Mouse (Mus musculus) embryonic facial prominence, embryonic 15.5 days (tissue): ENCODE data around the gene Cachd1. TPM values are rescaled to one million over a fixed set of nuclear protein-coding genes. Genes with fewer than 3 reads are reported as not detected.

ENCODE experiments used
- ATAC-seq: fragments of 200-750 bp; cut with Nextera tagmentation; 2 replicates; pipeline ENCODE4 v1.8.0; 2017; ENCODE audit warnings: low read depth, moderate TSS enrichment; ENCODE audit not compliant: insufficient number of reproducible peaks, low FRiP score, low TSS enrichment
- H3K27ac ChIP-seq: fragments of 300-500 bp; sonication (generic); replicated peaks from 2 replicates; pipeline ENCODE4 v1.5.1; 2015; ENCODE audit warnings: mild to moderate bottlenecking, inconsistent platforms
- H3K27me3 ChIP-seq: fragments of 300-500 bp; sonication (generic); 2 replicates; pipeline ENCODE4 v1.6.1; 2015; ENCODE audit warnings: inconsistent platforms
- H3K36me3 ChIP-seq: fragments of 300-500 bp; sonication (generic); 2 replicates; pipeline ENCODE4 v1.6.1; 2015; ENCODE audit warnings: mild to moderate bottlenecking, inconsistent platforms
- H3K4me1 ChIP-seq: fragments of 300-500 bp; sonication (generic); 2 replicates; pipeline ENCODE4 v1.6.1; 2015; ENCODE audit warnings: inconsistent platforms
- H3K4me2 ChIP-seq: fragments of 300-500 bp; sonication (generic); replicated peaks from 2 replicates; pipeline ENCODE4 v1.6.1; 2015; ENCODE audit warnings: mild to moderate bottlenecking, inconsistent platforms
- H3K4me3 ChIP-seq: fragments of 300-500 bp; sonication (generic); replicated peaks from 2 replicates; pipeline ENCODE4 v1.5.1; 2015; ENCODE audit warnings: mild to moderate bottlenecking, inconsistent platforms
- H3K9ac ChIP-seq: fragments of 300-500 bp; sonication (generic); 2 replicates; pipeline ENCODE4 v1.6.1; 2015; ENCODE audit warnings: inconsistent platforms
- H3K9me3 ChIP-seq: fragments of 300-500 bp; sonication (generic); replicated peaks from 2 replicates; pipeline ENCODE4 v1.6.1; 2016; ENCODE audit warnings: inconsistent platforms
- WGBS: fragments of 180-500 bp; shearing (Covaris S2); methylation state at CpG from one replicate; pipeline ENCODE4 v1.1.7; 2015; 5-methylcytosine and 5-hydroxymethylcytosine counted together
- polyA plus RNA-seq: library from polyadenylated mRNA; unstranded; fragments of >200 nt; fragmentation: Nextera tagmentation; extraction: Ambion mirVana; gene quantifications from 2 replicates; pipeline ENCODE4 v1.2.1, GENCODE M21; 2015

Cachd1 gene
- 34.2 and 37.3 TPM in 2 replicates for polyA plus RNA-seq

DNA sequence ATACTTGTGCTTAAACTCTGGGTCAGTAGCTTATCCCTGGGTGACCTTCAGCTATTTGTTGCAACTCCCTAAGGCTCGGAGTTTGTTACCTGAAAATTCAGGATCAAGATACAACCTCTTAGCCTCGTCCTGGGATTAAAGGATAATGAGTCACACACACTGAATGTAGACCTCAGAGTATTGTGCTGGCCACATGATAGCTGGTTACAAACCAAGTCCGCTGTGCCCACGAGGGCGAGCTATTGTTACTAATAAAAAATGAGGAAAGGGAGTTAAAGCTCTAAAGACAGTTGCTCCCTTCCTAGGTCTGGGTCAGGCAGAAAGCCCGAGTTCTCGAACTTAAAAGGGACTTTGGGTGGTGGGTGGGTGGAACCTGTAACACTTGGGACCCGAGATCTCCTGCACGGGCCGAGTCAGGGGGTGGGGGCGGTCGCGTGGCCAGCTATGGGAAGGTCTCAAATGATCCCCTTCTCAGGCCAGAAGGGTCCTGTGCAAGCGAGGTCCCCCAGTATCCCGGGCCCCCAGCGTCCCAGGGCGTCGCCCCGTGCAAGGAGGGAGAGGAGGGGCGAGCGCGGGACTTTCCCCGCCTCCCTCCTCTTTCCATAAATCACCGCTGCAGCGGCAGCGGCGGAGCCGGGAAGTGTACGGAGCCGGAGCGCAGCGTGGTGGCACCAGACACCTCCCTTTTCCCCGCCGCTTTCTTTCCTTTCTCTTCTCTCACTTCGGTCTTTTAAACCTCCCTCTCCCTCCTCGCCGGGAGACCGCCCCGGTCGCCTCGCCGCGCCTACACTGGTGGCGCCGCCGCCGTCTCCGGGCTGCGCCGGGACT is at the start of gene Cachd1:
Cachd1 (plus strand) TSS at position 633 of the 828 bp plus-strand sequence.
- Histone ChIP-seq H3K4me2 (peak within 1 kb of the TSS; percentile 84), H3K9me3 (no peaks in the 10 kb centered on the region), H3K9ac (peak within 1 kb of the TSS; percentile 93), H3K4me3 (peak within 1 kb of the TSS; percentile 97), H3K4me1 (peaks cover 27% of the 10 kb centered on the region), H3K27ac (peak within 1 kb of the TSS; percentile 95), H3K27me3 (no peaks in the 10 kb centered on the region), H3K36me3 (no peaks in the 10 kb centered on the region)
- ATAC-seq = peak; percentile 83
- WGBS = under 1% methylated on average over 50 of the region's 50 CpGs

DNA sequence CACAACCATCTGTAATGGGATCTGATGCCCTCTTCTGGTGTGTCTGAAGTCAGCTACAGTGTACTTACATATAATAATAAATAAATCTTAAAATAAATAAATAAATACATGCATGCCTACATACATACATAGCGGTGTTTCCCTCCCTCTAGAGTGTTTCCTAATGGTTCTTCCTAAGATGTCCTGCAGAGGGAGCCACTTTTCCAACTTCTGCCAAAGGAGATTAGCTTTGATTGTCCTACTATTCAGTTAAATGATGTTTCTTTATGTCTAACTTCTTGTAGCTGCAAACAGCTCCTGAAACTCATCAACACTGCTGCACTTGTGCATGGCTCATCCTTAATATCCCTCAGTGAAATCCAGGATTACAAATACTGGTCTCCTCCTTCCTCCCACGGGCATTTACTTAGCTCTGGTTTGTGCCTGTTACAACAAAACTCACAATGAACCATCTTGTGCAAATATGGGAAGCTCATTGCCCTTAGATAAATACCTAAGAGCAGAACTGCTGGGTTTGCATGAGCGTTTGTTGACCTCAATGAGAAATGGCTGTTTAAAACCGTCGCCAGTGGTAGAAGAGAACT is 47.5 kb upstream of the Cachd1 start:
- no peak overlapping the region for H3K4me2 ChIP-seq
- WGBS = 81% methylated on average over 5 of the region's 5 CpGs
- ATAC-seq = no peak
- no peak overlapping the region for H3K27ac ChIP-seq
- H3K4me1 ChIP-seq = no peaks in the 10 kb centered on the region
- no peak overlapping the region for H3K9ac ChIP-seq
- no peaks in the 10 kb centered on the region for H3K9me3 ChIP-seq
- H3K36me3 ChIP-seq = no peaks in the 10 kb centered on the region
- H3K27me3 ChIP-seq = no peaks in the 10 kb centered on the region
- no peak overlapping the region for H3K4me3 ChIP-seq

DNA sequence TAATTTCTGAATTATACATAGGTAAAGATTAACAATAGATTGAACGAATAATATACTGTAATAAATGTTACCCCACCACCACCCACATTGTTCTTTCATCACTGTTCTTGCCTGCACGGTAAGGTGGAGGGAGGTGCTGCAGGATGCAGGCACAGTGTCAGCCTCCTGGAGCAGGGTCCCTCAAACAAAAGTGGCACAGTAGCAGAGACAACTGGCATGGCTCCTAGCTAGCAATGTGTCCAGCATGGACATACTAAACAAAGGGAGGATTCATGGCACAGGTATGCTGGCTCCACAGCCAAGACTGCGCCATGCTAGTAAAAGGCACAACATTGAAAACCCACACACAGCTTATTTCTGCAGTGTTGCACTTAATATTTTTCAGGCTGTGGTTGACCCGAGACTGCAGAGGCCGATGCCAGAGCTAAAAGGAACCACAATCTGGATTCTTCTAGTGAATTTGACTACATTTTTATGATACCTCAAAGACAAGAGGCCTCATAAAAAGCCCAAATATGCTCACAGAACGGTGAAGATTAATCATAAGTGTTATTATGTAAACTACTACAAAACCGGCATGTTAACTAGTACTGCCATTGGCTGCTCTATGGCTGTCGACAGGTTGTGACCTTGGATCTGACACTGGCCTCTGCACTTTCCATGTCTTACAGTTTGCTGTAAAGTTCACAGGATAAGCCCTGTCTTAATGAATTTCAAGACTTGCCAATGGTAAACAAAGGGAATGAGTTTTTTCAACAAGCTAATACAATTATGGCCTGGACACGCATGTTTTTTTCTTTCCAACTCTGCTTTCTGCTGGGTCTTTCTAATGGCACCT is 41.2 kb upstream of the Cachd1 start:
- Histone ChIP-seq H3K27ac (no peak overlapping the region), H3K4me2 (no peak overlapping the region), H3K36me3 (no peaks in the 10 kb centered on the region), H3K4me3 (no peak overlapping the region), H3K9ac (no peak overlapping the region), H3K27me3 (no peaks in the 10 kb centered on the region), H3K9me3 (no peaks in the 10 kb centered on the region), H3K4me1 (no peaks in the 10 kb centered on the region)
- 73% methylated on average over 9 of the region's 9 CpGs for WGBS
- ATAC-seq = no peak

DNA sequence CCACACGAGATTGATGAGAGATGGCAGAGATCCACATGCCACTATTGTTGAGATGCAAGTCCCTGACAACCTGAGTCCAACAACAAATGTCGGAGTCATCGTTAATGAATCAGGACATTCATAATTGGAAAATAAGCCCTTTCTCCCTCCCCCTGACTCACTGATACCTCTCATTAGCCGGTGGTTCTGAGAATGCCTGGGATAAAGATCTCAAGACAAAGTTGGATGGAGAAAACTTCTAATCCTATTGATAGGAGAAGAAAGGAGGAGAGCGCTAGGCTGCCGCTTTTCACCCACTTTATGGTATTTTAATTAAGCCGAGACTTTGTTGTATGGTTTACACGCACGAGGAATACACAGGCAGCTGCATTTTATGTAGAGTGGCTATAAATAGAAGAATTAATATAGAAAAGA is 40.5 kb upstream of the Cachd1 start:
- H3K4me2 ChIP-seq = no peak overlapping the region
- no peak overlapping the region for H3K27ac ChIP-seq
- H3K4me3 ChIP-seq = no peak overlapping the region
- 72% methylated on average over 9 of the region's 9 CpGs for WGBS
- H3K27me3 ChIP-seq = no peaks in the 10 kb centered on the region
- H3K36me3 ChIP-seq = no peaks in the 10 kb centered on the region
- no peaks in the 10 kb centered on the region for H3K9me3 ChIP-seq
- no peak for ATAC-seq
- no peak overlapping the region for H3K9ac ChIP-seq
- no peaks in the 10 kb centered on the region for H3K4me1 ChIP-seq

DNA sequence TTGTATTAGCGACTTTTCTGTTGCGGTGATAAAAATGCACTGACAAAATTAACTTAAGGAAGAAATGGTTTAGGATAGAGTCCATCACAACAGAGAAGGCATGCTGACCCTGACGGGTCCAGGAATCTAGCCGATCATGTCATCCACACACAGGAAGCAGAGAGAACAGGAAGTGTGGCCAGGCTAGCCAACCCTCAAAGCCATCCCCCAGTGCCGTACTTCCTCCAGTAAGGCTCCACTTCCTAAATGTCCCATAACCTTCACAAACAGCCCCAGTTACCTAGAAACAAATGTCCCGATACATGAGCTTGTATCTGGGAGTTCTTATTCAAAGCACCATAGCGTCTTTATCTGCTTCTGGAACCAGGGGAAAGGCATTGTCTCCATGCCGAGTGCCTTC is 32.9 kb upstream of the Cachd1 start:
- Histone ChIP-seq H3K4me1 (no peaks in the 10 kb centered on the region), H3K36me3 (no peaks in the 10 kb centered on the region), H3K9me3 (no peaks in the 10 kb centered on the region), H3K4me2 (no peak overlapping the region), H3K27me3 (no peaks in the 10 kb centered on the region), H3K9ac (no peak overlapping the region), H3K4me3 (no peak overlapping the region), H3K27ac (no peak overlapping the region)
- WGBS = 79% methylated on average over 8 of the region's 8 CpGs
- ATAC-seq = no peak

DNA sequence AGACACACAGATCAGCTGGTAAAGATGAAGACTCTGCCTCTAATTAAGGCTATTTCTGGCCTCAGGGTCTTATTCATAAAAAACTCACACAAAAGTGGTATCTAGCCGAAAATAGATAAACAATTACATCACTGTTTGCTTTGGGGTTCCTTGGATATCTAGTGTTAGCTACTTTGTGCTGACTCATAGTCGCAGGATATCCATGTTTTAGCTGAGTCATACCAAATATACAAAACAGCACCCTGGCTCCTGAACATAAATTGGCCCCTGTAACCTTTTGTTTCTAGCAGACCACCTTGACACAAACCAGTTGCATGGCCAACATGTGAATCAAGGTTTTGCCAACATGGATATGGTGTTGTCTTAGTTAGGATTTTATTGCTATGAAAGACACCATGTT is 24.2 kb upstream of the Cachd1 start:
- no peaks in the 10 kb centered on the region for H3K27me3 ChIP-seq
- no peak overlapping the region for H3K4me3 ChIP-seq
- WGBS = 73% methylated on average over 2 of the region's 2 CpGs
- no peak overlapping the region for H3K27ac ChIP-seq
- no peak for ATAC-seq
- no peaks in the 10 kb centered on the region for H3K9me3 ChIP-seq
- H3K9ac ChIP-seq = no peak overlapping the region
- H3K4me2 ChIP-seq = no peak overlapping the region
- H3K4me1 ChIP-seq = no peaks in the 10 kb centered on the region
- H3K36me3 ChIP-seq = no peaks in the 10 kb centered on the region

DNA sequence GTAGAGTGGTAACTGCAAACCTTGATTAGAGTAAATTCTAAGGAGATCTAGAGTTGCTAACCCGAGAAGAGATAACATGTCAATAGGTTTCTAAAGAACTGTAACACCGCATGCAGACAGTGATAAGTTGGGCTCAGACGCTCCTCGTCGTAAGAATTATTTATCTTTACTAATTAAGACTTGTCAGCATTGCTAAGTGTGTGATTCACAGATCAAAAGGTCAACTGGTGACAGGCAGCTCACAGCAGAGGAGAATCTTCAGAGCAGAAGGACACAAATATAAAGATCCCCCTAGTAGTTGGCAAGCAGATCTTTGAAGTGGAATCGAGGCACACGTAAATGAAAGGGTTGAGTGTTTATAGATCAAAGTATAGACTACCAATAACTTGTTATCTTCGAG is 20.8 kb upstream of the Cachd1 start:
- no peaks in the 10 kb centered on the region for H3K9me3 ChIP-seq
- 0 out of 2 replicates have a peak, but pooled peaks cover 2% of the 10 kb centered on the region for H3K4me1 ChIP-seq
- no peak overlapping the region for H3K4me2 ChIP-seq
- WGBS = 80% methylated on average over 8 of the region's 8 CpGs
- ATAC-seq = no peak
- no peak overlapping the region for H3K4me3 ChIP-seq
- H3K27ac ChIP-seq = no peak overlapping the region
- H3K9ac ChIP-seq = no peak overlapping the region
- H3K27me3 ChIP-seq = no peaks in the 10 kb centered on the region
- no peaks in the 10 kb centered on the region for H3K36me3 ChIP-seq

DNA sequence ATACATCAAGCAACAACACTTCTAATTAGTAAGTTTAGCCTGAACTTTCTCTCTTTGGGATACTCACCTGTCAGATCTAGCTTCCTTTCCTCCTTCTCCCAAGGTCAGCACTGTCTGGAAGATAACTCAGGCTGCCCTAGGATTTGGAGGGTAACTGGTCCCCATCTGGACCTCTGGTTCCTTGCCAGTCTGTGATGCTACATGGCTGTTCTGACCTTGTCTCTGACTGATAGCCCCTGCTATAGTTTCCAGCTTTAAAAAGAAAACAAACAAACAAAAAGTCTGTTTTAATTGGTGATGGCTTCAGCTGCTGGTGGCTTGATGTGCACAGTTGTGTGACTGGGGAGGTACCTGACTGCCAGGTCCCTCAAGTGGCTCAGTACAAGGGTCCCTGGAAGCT is 20.0 kb upstream of the Cachd1 start:
- no peak for ATAC-seq

DNA sequence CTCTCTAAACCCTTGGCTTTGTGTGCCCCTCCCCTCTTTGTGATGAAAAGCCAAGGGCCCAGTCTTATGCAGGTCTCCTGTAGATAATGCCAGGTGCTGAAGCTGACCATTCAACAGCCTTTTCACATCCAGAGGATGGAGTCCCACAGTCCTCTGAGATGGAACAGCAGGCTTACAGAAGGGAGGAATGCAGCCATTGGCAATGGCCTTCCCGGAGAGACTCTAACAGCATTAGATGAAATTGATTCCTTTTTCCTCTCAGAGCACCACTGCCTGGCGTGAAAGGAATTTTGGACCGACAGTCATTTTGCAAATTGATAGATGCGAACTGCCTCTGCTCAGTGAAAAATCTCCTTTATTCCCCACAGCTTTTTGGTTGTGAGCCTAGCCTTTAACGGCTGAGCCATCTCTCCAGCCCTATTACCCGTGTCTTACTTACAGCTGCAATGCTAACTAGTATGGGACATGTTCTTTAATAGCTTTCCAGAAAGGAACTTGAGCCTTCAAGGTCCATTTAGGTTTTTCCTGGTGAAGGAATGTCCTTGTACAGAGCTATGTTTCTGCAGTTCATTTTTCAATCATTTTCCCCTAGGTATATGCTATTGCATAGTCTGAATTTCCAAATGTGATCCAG is 18.1 kb upstream of the Cachd1 start:
- WGBS = 51% methylated on average over 6 of the region's 6 CpGs
- Histone ChIP-seq H3K27me3 (no peaks in the 10 kb centered on the region), H3K4me3 (no peak overlapping the region), H3K27ac (peak overlapping the region; percentile 18; the same call in 1 of the 2 replicates), H3K9ac (no peak overlapping the region), H3K4me1 (0 out of 2 replicates have a peak, but pooled peaks cover 2% of the 10 kb centered on the region), H3K36me3 (no peaks in the 10 kb centered on the region), H3K4me2 (no peak overlapping the region), H3K9me3 (no peaks in the 10 kb centered on the region)
- peak; percentile 78; the same call in 1 of the 2 replicates for ATAC-seq

More for the DNA sequence above, 20.0 kb upstream of the Cachd1 start:
- H3K27me3 ChIP-seq = no peaks in the 10 kb centered on the region
- H3K9ac ChIP-seq = no peak overlapping the region
- H3K27ac ChIP-seq = no peak overlapping the region
- H3K36me3 ChIP-seq = no peaks in the 10 kb centered on the region
- H3K4me2 ChIP-seq = no peak overlapping the region
- 0 out of 2 replicates have a peak, but pooled peaks cover 2% of the 10 kb centered on the region for H3K4me1 ChIP-seq
- no peaks in the 10 kb centered on the region for H3K9me3 ChIP-seq
- H3K4me3 ChIP-seq = no peak overlapping the region

DNA sequence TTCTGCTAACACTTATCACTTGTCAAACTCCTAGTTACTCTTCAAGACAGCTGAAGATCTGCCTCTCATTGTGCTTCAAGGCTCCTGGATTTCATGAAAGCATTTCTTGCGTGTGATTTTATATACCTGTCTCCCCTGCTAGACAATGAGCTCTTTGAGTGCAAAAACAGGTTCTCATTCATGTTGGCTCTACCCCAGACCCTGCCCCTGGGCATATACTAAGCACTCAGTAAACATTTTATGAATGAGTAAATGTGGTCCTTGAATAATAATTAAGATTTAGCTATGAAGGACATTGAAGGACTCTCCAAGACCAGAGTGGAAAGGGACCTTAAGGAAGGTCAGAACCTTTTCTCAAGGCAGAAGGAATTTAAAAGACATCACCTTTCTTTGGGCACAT is 16.9 kb upstream of the Cachd1 start:
- Histone ChIP-seq H3K27ac (no peak overlapping the region), H3K4me1 (0 out of 2 replicates have a peak, but pooled peaks cover 2% of the 10 kb centered on the region), H3K9ac (no peak overlapping the region), H3K4me2 (no peak overlapping the region), H3K4me3 (no peak overlapping the region), H3K27me3 (no peaks in the 10 kb centered on the region), H3K9me3 (no peaks in the 10 kb centered on the region), H3K36me3 (no peaks in the 10 kb centered on the region)
- 66% methylated on average over 1 of the region's 1 CpGs for WGBS
- ATAC-seq = no peak

DNA sequence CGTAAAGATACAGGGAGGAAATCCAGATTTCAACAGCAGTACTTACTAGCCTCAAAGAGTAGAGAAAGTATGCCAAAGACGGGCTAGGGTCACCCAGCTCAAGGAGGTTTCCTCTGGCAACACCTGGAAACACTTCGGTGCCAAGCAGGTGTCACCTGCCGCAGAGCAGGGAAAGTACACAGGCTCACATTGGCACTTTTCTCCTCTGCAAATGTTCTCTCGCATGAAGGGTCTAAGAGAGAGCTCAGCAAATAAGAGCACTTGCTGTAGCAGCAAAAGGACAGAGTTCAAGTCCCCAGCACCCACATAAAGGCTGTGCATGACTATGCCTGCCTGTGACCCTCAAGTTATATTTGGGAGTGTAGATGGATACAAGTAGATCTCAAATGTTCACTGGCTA is 16.1 kb upstream of the Cachd1 start:
- H3K27me3 ChIP-seq = no peaks in the 10 kb centered on the region
- H3K27ac ChIP-seq = no peak overlapping the region
- no peak overlapping the region for H3K9ac ChIP-seq
- H3K9me3 ChIP-seq = no peaks in the 10 kb centered on the region
- no peak overlapping the region for H3K4me3 ChIP-seq
- no peaks in the 10 kb centered on the region for H3K36me3 ChIP-seq
- ATAC-seq = no peak
- no peak overlapping the region for H3K4me2 ChIP-seq
- 0 out of 2 replicates have a peak, but pooled peaks cover 2% of the 10 kb centered on the region for H3K4me1 ChIP-seq
- WGBS = 78% methylated on average over 5 of the region's 5 CpGs
